Mouse (Mus musculus) heart, postnatal 0 days (tissue): Measurements from ENCODE around the gene Sirpa. TPM values are rescaled to one million over a fixed set of nuclear protein-coding genes. Genes with fewer than 3 reads are reported as not detected.

Experiments used
- ATAC-seq: fragments of 200-750 bp; cut with Nextera tagmentation; 2 replicates; pipeline ENCODE4 v1.8.0; 2017; ENCODE audit warnings: low read depth, moderate number of reproducible peaks, moderate library complexity; ENCODE audit not compliant: insufficient read depth
- DNase-seq: peaks from one replicate; pipeline ENCODE4 v3.0.0-alpha.2; 2016; ENCODE audit warnings: low spot score
- H3K27ac ChIP-seq: fragments of 300-500 bp; sonication (generic); 2 replicates; pipeline ENCODE4 v1.5.1; 2014; ENCODE audit warnings: low read depth, mild to moderate bottlenecking
- H3K27me3 ChIP-seq: fragments of 300-500 bp; sonication (generic); 2 replicates; pipeline ENCODE4 v1.6.1; 2014; ENCODE audit warnings: low read length, mixed read lengths; ENCODE audit not compliant: control insufficient read depth, insufficient read depth
- H3K36me3 ChIP-seq: fragments of 300-500 bp; sonication (generic); replicated peaks from 2 replicates; pipeline ENCODE4 v1.6.1; 2014; ENCODE audit warnings: low read length, mixed read lengths; ENCODE audit not compliant: control insufficient read depth, insufficient read depth
- H3K4me1 ChIP-seq: fragments of 300-500 bp; sonication (generic); 2 replicates; pipeline ENCODE4 v1.6.1; 2014; ENCODE audit warnings: antibody characterized with exemption; ENCODE audit not compliant: control insufficient read depth, insufficient read depth
- H3K4me2 ChIP-seq: fragments of 300-500 bp; sonication (generic); 2 replicates; pipeline ENCODE4 v1.6.1; 2014; ENCODE audit warnings: low read depth, mild to moderate bottlenecking, low read length, moderate library complexity
- H3K4me3 ChIP-seq: fragments of 300-500 bp; sonication (generic); 2 replicates; pipeline ENCODE4 v1.5.1; 2014; ENCODE audit warnings: low read depth, low read length
- H3K9ac ChIP-seq: fragments of 300-500 bp; sonication (generic); replicated peaks from 2 replicates; pipeline ENCODE4 v1.6.1; 2014; ENCODE audit warnings: low read depth, low read length, mixed read lengths
- H3K9me3 ChIP-seq: fragments of 300-500 bp; sonication (generic); replicated peaks from 2 replicates; pipeline ENCODE4 v1.6.1; 2016; ENCODE audit warnings: low read length; ENCODE audit not compliant: control insufficient read depth
- CTCF ChIP-seq: IDR thresholded peaks from 2 replicates; pipeline ENCODE4 v1.5.1; 2016; ENCODE audit warnings: antibody characterized with exemption, control low read depth, low read depth
- EP300 ChIP-seq: IDR thresholded peaks from 2 replicates; pipeline ENCODE4 v1.6.1; 2016; ENCODE audit warnings: antibody characterized with exemption, low read depth
- WGBS: fragments of 180-500 bp; shearing (Covaris S2); extraction: QIAGEN DNeasy Blood & Tissue Kit; methylation state at CpG from one replicate; pipeline ENCODE4 v1.1.7; 2014; 5-methylcytosine and 5-hydroxymethylcytosine counted together
- polyA plus RNA-seq: library from polyadenylated mRNA; unstranded; fragments of >200 nt; fragmentation: Nextera tagmentation; extraction: Ambion mirVana; gene quantifications from 2 replicates; pipeline ENCODE4 v1.2.1, GENCODE M21; 2015
- total RNA-seq: library from RNA; depleted of rRNA; stranded (reverse); fragments of >200 nt; gene quantifications from 2 replicates; pipeline ENCODE4 v1.2.3, GENCODE M21; 2014; ENCODE audit warnings: low replicate concordance

Sirpa gene
- total and polyA plus RNA-seq, 2 experiments from 2014 or later, result 10.8 to 43.9 TPM

- Histone ChIP-seq H3K4me1 (peaks cover 4% of the 10 kb centered on the region), H3K4me2 (no peak overlapping the region), H3K9ac (no peak overlapping the region), H3K4me3 (no peak overlapping the region), H3K36me3 (no peaks in the 10 kb centered on the region), H3K9me3 (no peaks in the 10 kb centered on the region), H3K27me3 (no peaks in the 10 kb centered on the region), H3K27ac (no peak overlapping the region)
- DNase-seq, result no peak
- 55% methylated on average over 9 of the region's 9 CpGs for WGBS
- no peak for TF ChIP-seq CTCF
- TF ChIP-seq EP300, result no peak
- ATAC-seq, result no peak
These were observed 43.0 kb upstream of the Sirpa start for GRCm38 (mm10) chr2:129549537-129550135.

GRCm38 (mm10) chr2:129550781-129551180 is 41.9 kb upstream of the Sirpa start:
- Histone ChIP-seq H3K36me3 (no peaks in the 10 kb centered on the region), H3K27me3 (no peaks in the 10 kb centered on the region), H3K9ac (no peak overlapping the region), H3K9me3 (no peaks in the 10 kb centered on the region), H3K4me3 (no peak overlapping the region), H3K4me1 (no peaks in the 10 kb centered on the region), H3K27ac (no peak overlapping the region), H3K4me2 (no peak overlapping the region)
- TF ChIP-seq CTCF, result no peak
- no peak for TF ChIP-seq EP300
- DNase-seq (no peak), ATAC-seq (no peak)
- WGBS, result 61% methylated on average over 2 of the region's 2 CpGs

- Histone ChIP-seq H3K9ac (no peak overlapping the region), H3K4me3 (no peak overlapping the region), H3K27ac (no peak overlapping the region), H3K27me3 (no peaks in the 10 kb centered on the region), H3K4me2 (no peak overlapping the region), H3K36me3 (no peaks in the 10 kb centered on the region), H3K4me1 (no peaks in the 10 kb centered on the region), H3K9me3 (no peaks in the 10 kb centered on the region)
- 80% methylated on average over 6 of the region's 6 CpGs for WGBS
- DNase-seq, result no peak
- no peak for ATAC-seq
- no peak for TF ChIP-seq EP300
- TF ChIP-seq CTCF, result no peak
These were observed 36.6 kb upstream of the Sirpa start for GRCm38 (mm10) chr2:129556081-129556480.

GRCm38 (mm10) chr2:129558008-129558874 is 34.4 kb upstream of the Sirpa start:
- Histone ChIP-seq H3K9me3 (no peaks in the 10 kb centered on the region), H3K36me3 (no peaks in the 10 kb centered on the region), H3K4me1 (no peaks in the 10 kb centered on the region), H3K27ac (no peak overlapping the region), H3K9ac (no peak overlapping the region), H3K27me3 (no peaks in the 10 kb centered on the region), H3K4me2 (no peak overlapping the region), H3K4me3 (no peak overlapping the region)
- ATAC-seq (no peak; the same call in 1 of the 2 replicates), DNase-seq (peak; percentile 37)
- TF ChIP-seq EP300 (no peak), CTCF (no peak)
- 44% methylated on average over 12 of the region's 12 CpGs for WGBS

- no peaks in the 10 kb centered on the region for H3K9me3 ChIP-seq
- no peak overlapping the region for H3K9ac ChIP-seq
- no peaks in the 10 kb centered on the region for H3K36me3 ChIP-seq
- TF ChIP-seq CTCF (no peak), EP300 (no peak)
- no peaks in the 10 kb centered on the region for H3K27me3 ChIP-seq
- no peak overlapping the region for H3K4me2 ChIP-seq
- no peaks in the 10 kb centered on the region for H3K4me1 ChIP-seq
- ATAC-seq, result peak; percentile 11; the same call in 1 of the 2 replicates
- H3K27ac ChIP-seq, result no peak overlapping the region
- 35% methylated on average over 3 of the region's 3 CpGs for WGBS
- H3K4me3 ChIP-seq, result no peak overlapping the region
- DNase-seq, result no peak
These were observed 33.8 kb upstream of the Sirpa start for GRCm38 (mm10) chr2:129558875-129559219.
